Mouse (Mus musculus) liver, postnatal 0 days (tissue): ENCODE results near the gene Hist1h1c.

ENCODE experiments used
- CTCF ChIP-seq: sonication (generic); IDR thresholded peaks from 2 replicates; pipeline ENCODE4 v1.5.1; 2016; ENCODE audit warnings: antibody characterized with exemption, low read depth
- EP300 ChIP-seq: IDR thresholded peaks from 2 replicates; pipeline ENCODE4 v1.6.1; 2016; ENCODE audit warnings: antibody characterized with exemption, low read depth, mild to moderate bottlenecking

- TF ChIP-seq EP300 (no peak), CTCF (no peak)
Observed at GRCm38 (mm10) chr13:23716261-23717042, 22.2 kb upstream of the Hist1h1c start.
